Mouse (Mus musculus): Measurements from ENCODE around the gene Trim69. TPM values are rescaled to one million over a fixed set of nuclear protein-coding genes. Genes with fewer than 3 reads are reported as not detected.

The Trim69 gene
- polyA plus RNA-seq, 1 experiment: not detected

DNA sequence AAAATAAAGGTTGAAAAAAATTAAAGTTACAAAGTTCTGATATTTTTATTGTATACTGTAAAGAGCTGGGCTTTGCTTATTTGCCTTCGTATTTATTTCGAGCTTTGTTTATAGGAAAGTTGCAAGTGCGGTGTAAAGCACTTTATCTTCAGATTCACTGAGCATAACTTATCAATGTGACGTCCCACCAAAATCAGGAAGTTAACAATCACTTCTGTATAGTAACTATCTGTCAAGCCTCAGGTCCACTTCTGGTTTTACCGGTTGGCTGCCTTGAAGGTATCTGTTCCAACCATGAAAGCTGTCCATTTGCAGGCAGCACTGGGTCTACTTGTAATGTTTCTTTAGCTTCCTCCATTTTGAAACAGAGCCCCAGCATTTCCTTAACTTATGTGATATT, 61.8 kb downstream of the Trim69 start:
- no peak for TF ChIP-seq CTCF (IDR thresholded peaks at IDR 0.05; ENCODE audit: extremely low read depth, insufficient read depth, insufficient read length, insufficient replicate concordance)
- TF ChIP-seq POLR2A (IDR thresholded peaks at IDR 0.05; ENCODE audit: low read depth, low read length): no peak
- 65% methylated on average over 5 of the region's 5 CpGs for WGBS
- Histone ChIP-seq H3K4me1 (ENCODE audit: control insufficient read depth, insufficient read depth, insufficient read length) (no peaks in the 10 kb centered on the region), H3K27ac (ENCODE audit: insufficient read depth, low read length) (no peak overlapping the region), H3K36me3 (ENCODE audit: control insufficient read depth, insufficient read depth, low read length) (no peaks in the 10 kb centered on the region), H3K27me3 (ENCODE audit: control insufficient read depth, insufficient read depth, low read length) (no peaks in the 10 kb centered on the region), H3K4me3 (ENCODE audit: extremely low read depth, insufficient read depth, insufficient read length) (no peak overlapping the region)
- DNase-seq (ENCODE audit: low read depth in 1 of 2, low spot score in 2 of 2): no peak

DNA sequence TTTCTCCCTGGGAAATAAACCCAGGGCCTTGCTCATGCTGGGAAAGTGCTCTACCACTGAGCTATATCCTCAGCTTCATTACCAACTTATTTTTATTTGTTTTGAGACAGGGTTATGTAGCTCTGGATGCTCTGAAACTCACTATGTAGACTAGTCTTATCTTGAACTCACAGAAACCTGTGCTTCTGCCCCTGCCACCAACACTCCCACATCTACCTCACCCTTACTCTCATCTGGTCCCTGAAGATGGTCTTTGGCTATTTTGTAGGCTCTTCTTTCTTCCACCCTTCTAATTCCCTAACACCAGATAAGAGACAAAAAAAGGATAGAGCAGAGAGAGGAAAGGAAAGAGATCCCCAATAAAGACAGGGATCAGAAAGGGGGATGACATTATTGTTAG, 63.2 kb downstream of the Trim69 start:
- Histone ChIP-seq H3K27ac (ENCODE audit: insufficient read depth, low read length) (no peak overlapping the region), H3K4me3 (ENCODE audit: extremely low read depth, insufficient read depth, insufficient read length) (no peak overlapping the region), H3K36me3 (ENCODE audit: control insufficient read depth, insufficient read depth, low read length) (no peaks in the 10 kb centered on the region), H3K4me1 (ENCODE audit: control insufficient read depth, insufficient read depth, insufficient read length) (no peaks in the 10 kb centered on the region), H3K27me3 (ENCODE audit: control insufficient read depth, insufficient read depth, low read length) (no peaks in the 10 kb centered on the region)
- no peak for TF ChIP-seq POLR2A (IDR thresholded peaks at IDR 0.05; ENCODE audit: low read depth, low read length)
- no peak for TF ChIP-seq CTCF (IDR thresholded peaks at IDR 0.05; ENCODE audit: extremely low read depth, insufficient read depth, insufficient read length, insufficient replicate concordance)
- DNase-seq (ENCODE audit: low read depth in 1 of 2, low spot score in 2 of 2): no peak

Other genes with a start within 250 kb of the Trim69 start
- gene Ctdspl2, start 204.7 kb upstream of the Trim69 start, polyA plus RNA-seq (2012; rRNA removed): 2.9 and 3.1 TPM in 2 replicates
- gene Mageb3, start 204.6 kb upstream of the Trim69 start, polyA plus RNA-seq (2012; rRNA removed): not detected in 2 replicates
- gene Eif3j1, start 132.2 kb upstream of the Trim69 start, polyA plus RNA-seq (2012; rRNA removed): 3.2 and 4.7 TPM in 2 replicates
- gene Spg11, start 42.3 kb upstream of the Trim69 start, polyA plus RNA-seq (2012; rRNA removed): 7.1 and 8.5 TPM in 2 replicates
- 1,293 and 1,365 TPM in 2 replicates for gene B2m, start 13.0 kb upstream of the Trim69 start, polyA plus RNA-seq (2012; rRNA removed)
- gene Patl2, start 25.5 kb downstream of the Trim69 start, polyA plus RNA-seq (2012; rRNA removed): 0.06 and 0.11 TPM in 2 replicates
- gene Terb2, start 25.6 kb downstream of the Trim69 start, polyA plus RNA-seq (2012; rRNA removed): not detected in 2 replicates
- 6.8 and 6.9 TPM in 2 replicates for gene Sord, start 74.0 kb downstream of the Trim69 start, polyA plus RNA-seq (2012; rRNA removed)
- 0.02 TPM in 1 of 2 replicates, not detected in the other for gene Duox2, start 137.7 kb downstream of the Trim69 start, polyA plus RNA-seq (2012; rRNA removed)
- not detected in 2 replicates for gene Duoxa2, start 138.2 kb downstream of the Trim69 start, polyA plus RNA-seq (2012; rRNA removed)
- gene Duoxa1, start 153.0 kb downstream of the Trim69 start, polyA plus RNA-seq (2012; rRNA removed): not detected in 2 replicates
- not detected in 2 replicates for gene Duox1, start 155.0 kb downstream of the Trim69 start, polyA plus RNA-seq (2012; rRNA removed)
- 4.3 and 5.5 TPM in 2 replicates for gene Shf, start 208.5 kb downstream of the Trim69 start, polyA plus RNA-seq (2012; rRNA removed)

Measured in spleen, adult 2 months (tissue).